Comparison of ENCODE assay signal across 13 mouse cellular contexts in genomic region chr3:86103449-86104291, GRCm38 (mm10). TPM values are rescaled to one million over a fixed set of nuclear protein-coding genes. Genes with fewer than 3 reads are reported as not detected.
A peak's percentile ranks its signal among the peaks of the same experiment; 100 is the strongest.
DNase-seq lines count a peak whose midpoint lies in the region; ATAC-seq and TF ChIP-seq lines count a peak whose summit lies in the region.
"Had no signal": no experiment of that assay in that cellular context is flagged by ENCODE, and none has a peak within 500 bp of the region (broad histone marks: within the 10 kb centered on the region; RNA-seq: fewer than 3 reads in every experiment).

No protein-coding gene starts in this region.

- no peaks in the 10 kb centered on the region for H3K27me3 ChIP-seq in lung, postnatal 0 days (replicated peaks; ENCODE audit: insufficient read depth, low read length)
- no peaks in the 10 kb centered on the region for H3K27me3 ChIP-seq in midbrain, embryonic 11.5 days (ENCODE audit: control insufficient read depth, insufficient read depth, low read length)

- peaks cover 25% of the 10 kb centered on the region; the same call in 1 of the 2 replicates for H3K36me3 ChIP-seq in lung, postnatal 0 days (ENCODE audit: insufficient read depth, low read length)
- no peaks in the 10 kb centered on the region for H3K36me3 ChIP-seq in midbrain, embryonic 11.5 days (ENCODE audit: control insufficient read depth, insufficient read depth, low read length)

- peak; percentile 44; the same call in 1 of the 2 replicates for ATAC-seq in lung, postnatal 0 days
- peak; percentile 81 for ATAC-seq in common myeloid progenitor, adult 5-6 weeks (replicated peaks; ENCODE audit: low read depth, poor library complexity, severe bottlenecking)
- peak; percentile 72 for ATAC-seq in megakaryocyte progenitor cell, adult 5-6 weeks (replicated peaks; ENCODE audit: poor library complexity)
- ATAC-seq in midbrain, embryonic 11.5 days (ENCODE audit: low FRiP score), result no peak

- H3K4me2 ChIP-seq in lung, postnatal 0 days (replicated peaks; ENCODE audit: low read depth, low read length), result no peak overlapping the region
- H3K4me2 ChIP-seq in midbrain, embryonic 11.5 days, result no peak overlapping the region

- no peak overlapping the region for H3K9ac ChIP-seq in lung, postnatal 0 days (replicated peaks; ENCODE audit: low read depth)
- no peak overlapping the region for H3K9ac ChIP-seq in midbrain, embryonic 11.5 days (ENCODE audit: low read length)

- H3K4me3 ChIP-seq in lung, postnatal 0 days (ENCODE audit: low read depth, low read length), result no peak overlapping the region
- no peak overlapping the region for H3K4me3 ChIP-seq in lung, adult 2 months (replicated peaks; ENCODE audit: extremely low read depth, low read depth, low read length)
- H3K4me3 ChIP-seq in midbrain, embryonic 11.5 days (ENCODE audit: low read depth, low read length), result no peak overlapping the region

- WGBS in lung, postnatal 0 days, result 72% methylated on average over 15 of the region's 18 CpGs
- WGBS in lung, adult 2 months, result 37% methylated on average over 18 of the region's 18 CpGs
- WGBS in midbrain, embryonic 11.5 days, result 85% methylated on average over 18 of the region's 18 CpGs

- no peaks in the 10 kb centered on the region for H3K4me1 ChIP-seq in lung, postnatal 0 days (ENCODE audit: insufficient read depth, low read depth, low read length)
- H3K4me1 ChIP-seq in lung, adult 2 months (ENCODE audit: control insufficient read depth, insufficient read depth, low read length), result no peaks in the 10 kb centered on the region
- H3K4me1 ChIP-seq in midbrain, embryonic 11.5 days (ENCODE audit: control insufficient read depth, insufficient read depth, low read length), result peaks cover 4% of the 10 kb centered on the region; the same call in 1 of the 2 replicates

- no peaks in the 10 kb centered on the region for H3K9me3 ChIP-seq in lung, postnatal 0 days (ENCODE audit: low read length)
- H3K9me3 ChIP-seq in midbrain, embryonic 11.5 days (ENCODE audit: control insufficient read depth, low read length), result no peaks in the 10 kb centered on the region

- no peak overlapping the region for H3K27ac ChIP-seq in lung, postnatal 0 days (ENCODE audit: low read length)
- no peak overlapping the region for H3K27ac ChIP-seq in midbrain, embryonic 11.5 days (ENCODE audit: low read depth, low read length)

- TF ChIP-seq POLR2A in lung, adult 2 months (IDR thresholded peaks at IDR 0.05; ENCODE audit: borderline replicate concordance, extremely low read depth, low read depth, low read length), result no peak

- peak; percentile 39 for DNase-seq in lung, postnatal 0 days (ENCODE audit: low spot score)
- no peak for DNase-seq in lung, adult 2 months
- DNase-seq in MEL-GATA-1-ER (ENCODE audit: extremely low read depth, low read depth), result peak; percentile 66
- no peak for DNase-seq in midbrain, embryonic 11.5 days (ENCODE audit: low spot score, missing footprints)
- DNase-seq in spleen, postnatal 14 days (ENCODE audit: low spot score in 2 of 2), result no peak
- DNase-seq: adrenal gland, adult 8-10 months; cerebellum, adult 8-10 months; gastrocnemius, postnatal 25 days; heart, postnatal 4 days; left cerebral cortex, postnatal 4 days; thymus, postnatal 4 days had no signal

- peak; percentile 38 for TF ChIP-seq CTCF in lung, postnatal 0 days (IDR thresholded peaks at IDR 0.05)
- no peak for TF ChIP-seq CTCF in lung, adult 2 months (IDR thresholded peaks at IDR 0.05; ENCODE audit: insufficient read depth, low read length)

- TF ChIP-seq EP300 in lung, postnatal 0 days (IDR thresholded peaks at IDR 0.05), result no peak

RNA-seq across cellular contexts. Expression of gene Rps3a1, which starts 38.8 kb away (rescaled TPM):
- 946 and 953 TPM in 2 replicates for polyA plus RNA-seq in lung, postnatal 0 days (2015; fragmentation: Nextera tagmentation; extraction: Ambion mirVana)
- polyA plus RNA-seq in lung, adult 2 months (2012; rRNA removed), result 134 and 225 TPM in 2 replicates
- 7,220 and 7,747 TPM in 2 replicates for total RNA-seq in common myeloid progenitor, adult 5-6 weeks (2017)
- 3,851 and 3,962 TPM in 2 replicates for total RNA-seq in megakaryocyte progenitor cell, adult 5-6 weeks (2015)
- total RNA-seq in megakaryocyte progenitor cell, adult 5-6 weeks (2017), result 6,854 and 7,683 TPM in 2 replicates
- 1,104 and 1,128 TPM in 2 replicates for polyA plus RNA-seq in midbrain, embryonic 11.5 days (2014; fragmentation: Nextera tagmentation; extraction: Ambion mirVana)

Comparison
In these comparisons a context has a peak if more than half of its experiments do, and no peak if none do; other contexts are left out.
1. DNase-seq: peak in lung, postnatal 0 days (single experiment) and MEL-GATA-1-ER (single experiment); none in lung, adult 2 months (single experiment), midbrain, embryonic 11.5 days (single experiment) and spleen, postnatal 14 days (0 of 2).